Mouse (Mus musculus): ENCODE data around the gene Drc1. TPM values are rescaled to one million over a fixed set of nuclear protein-coding genes. Genes with fewer than 3 reads are reported as not detected.

The Drc1 gene
- polyA plus RNA-seq, 1 experiment from 2014 or later = 5.5 TPM

- Histone ChIP-seq H3K4me3 (replicated peaks; ENCODE audit: low read length) (no peak overlapping the region), H3K9ac (no peak overlapping the region), H3K9me3 (ENCODE audit: control insufficient read depth, low read length) (no peaks in the 10 kb centered on the region), H3K4me1 (replicated peaks; ENCODE audit: control insufficient read depth, insufficient read depth, low read length) (no peaks in the 10 kb centered on the region), H3K27me3 (ENCODE audit: control insufficient read depth, insufficient read depth, low read length) (no peaks in the 10 kb centered on the region), H3K4me2 (replicated peaks) (no peak overlapping the region), H3K36me3 (replicated peaks; ENCODE audit: control insufficient read depth, insufficient read depth) (no peaks in the 10 kb centered on the region), H3K27ac (no peak overlapping the region)
- peak; percentile 85 for DNase-seq (ENCODE audit: low spot score)
- ATAC-seq (ENCODE audit: low FRiP score) = no peak
- WGBS = 30% methylated on average over 7 of the region's 7 CpGs
These were observed 110.3 kb downstream of the Drc1 start for GRCm38 (mm10) chr5:30391473-30391872.

GRCm38 (mm10) chr5:30400521-30400920 lies 119.3 kb downstream of the Drc1 start:
- WGBS = 86% methylated on average over 5 of the region's 5 CpGs
- H3K9ac ChIP-seq = no peak overlapping the region
- no peak overlapping the region for H3K4me3 ChIP-seq (replicated peaks; ENCODE audit: low read length)
- no peaks in the 10 kb centered on the region for H3K36me3 ChIP-seq (replicated peaks; ENCODE audit: control insufficient read depth, insufficient read depth)
- no peaks in the 10 kb centered on the region for H3K27me3 ChIP-seq (ENCODE audit: control insufficient read depth, insufficient read depth, low read length)
- H3K4me2 ChIP-seq (replicated peaks) = no peak overlapping the region
- no peaks in the 10 kb centered on the region for H3K9me3 ChIP-seq (ENCODE audit: control insufficient read depth, low read length)
- H3K27ac ChIP-seq = no peak overlapping the region
- H3K4me1 ChIP-seq (replicated peaks; ENCODE audit: control insufficient read depth, insufficient read depth, low read length) = no peaks in the 10 kb centered on the region
- ATAC-seq (ENCODE audit: low FRiP score) (no peak), DNase-seq (ENCODE audit: low spot score) (no peak)

- Histone ChIP-seq H3K9ac (no peak overlapping the region), H3K4me1 (replicated peaks; ENCODE audit: control insufficient read depth, insufficient read depth, low read length) (no peaks in the 10 kb centered on the region), H3K9me3 (ENCODE audit: control insufficient read depth, low read length) (no peaks in the 10 kb centered on the region), H3K27ac (no peak overlapping the region), H3K4me3 (replicated peaks; ENCODE audit: low read length) (no peak overlapping the region), H3K4me2 (replicated peaks) (no peak overlapping the region), H3K36me3 (replicated peaks; ENCODE audit: control insufficient read depth, insufficient read depth) (no peaks in the 10 kb centered on the region), H3K27me3 (ENCODE audit: control insufficient read depth, insufficient read depth, low read length) (no peaks in the 10 kb centered on the region)
- no peak for ATAC-seq (ENCODE audit: low FRiP score)
- WGBS = 12% methylated on average over 8 of the region's 8 CpGs
- DNase-seq (ENCODE audit: low spot score) = no peak
These were observed 120.0 kb downstream of the Drc1 start for GRCm38 (mm10) chr5:30401165-30401564.

GRCm38 (mm10) chr5:30406876-30407275 lies 125.7 kb downstream of the Drc1 start:
- DNase-seq (ENCODE audit: low spot score) = peak; percentile 39
- Histone ChIP-seq H3K4me1 (replicated peaks; ENCODE audit: control insufficient read depth, insufficient read depth, low read length) (peaks cover 8% of the 10 kb centered on the region), H3K36me3 (replicated peaks; ENCODE audit: control insufficient read depth, insufficient read depth) (no peaks in the 10 kb centered on the region), H3K27ac (no peak overlapping the region), H3K27me3 (ENCODE audit: control insufficient read depth, insufficient read depth, low read length) (no peaks in the 10 kb centered on the region), H3K4me2 (replicated peaks) (peak overlapping the region; percentile 28; the same call in 1 of the 2 replicates), H3K9ac (0 out of 2 replicates have a peak overlapping the region, but pooled peaks have one; percentile 1), H3K4me3 (replicated peaks; ENCODE audit: low read length) (no peak overlapping the region), H3K9me3 (ENCODE audit: control insufficient read depth, low read length) (no peaks in the 10 kb centered on the region)
- no peak; the same call in 1 of the 2 replicates for ATAC-seq (ENCODE audit: low FRiP score)
- WGBS = 11% methylated on average over 9 of the region's 9 CpGs

GRCm38 (mm10) chr5:30411524-30411923 lies 130.3 kb downstream of the Drc1 start:
- no peaks in the 10 kb centered on the region for H3K36me3 ChIP-seq (replicated peaks; ENCODE audit: control insufficient read depth, insufficient read depth)
- H3K27me3 ChIP-seq (ENCODE audit: control insufficient read depth, insufficient read depth, low read length) = no peaks in the 10 kb centered on the region
- 43% methylated on average over 10 of the region's 10 CpGs for WGBS
- H3K4me3 ChIP-seq (replicated peaks; ENCODE audit: low read length) = no peak overlapping the region
- DNase-seq (ENCODE audit: low spot score) (no peak), ATAC-seq (ENCODE audit: low FRiP score) (no peak)
- no peak overlapping the region for H3K9ac ChIP-seq
- peaks cover 11% of the 10 kb centered on the region for H3K4me1 ChIP-seq (replicated peaks; ENCODE audit: control insufficient read depth, insufficient read depth, low read length)
- H3K27ac ChIP-seq = no peak overlapping the region
- no peak overlapping the region for H3K4me2 ChIP-seq (replicated peaks)
- H3K9me3 ChIP-seq (ENCODE audit: control insufficient read depth, low read length) = no peaks in the 10 kb centered on the region

GRCm38 (mm10) chr5:30415381-30415780 lies 134.2 kb downstream of the Drc1 start:
- no peak for ATAC-seq (ENCODE audit: low FRiP score)
- no peaks in the 10 kb centered on the region for H3K27me3 ChIP-seq (ENCODE audit: control insufficient read depth, insufficient read depth, low read length)
- no peak overlapping the region for H3K4me2 ChIP-seq (replicated peaks)
- DNase-seq (ENCODE audit: low spot score) = no peak
- H3K27ac ChIP-seq = no peak overlapping the region
- WGBS = 68% methylated on average over 2 of the region's 2 CpGs
- no peaks in the 10 kb centered on the region for H3K36me3 ChIP-seq (replicated peaks; ENCODE audit: control insufficient read depth, insufficient read depth)
- no peak overlapping the region for H3K4me3 ChIP-seq (replicated peaks; ENCODE audit: low read length)
- 0 out of 2 replicates have a peak, but pooled peaks cover 7% of the 10 kb centered on the region for H3K4me1 ChIP-seq (replicated peaks; ENCODE audit: control insufficient read depth, insufficient read depth, low read length)
- no peaks in the 10 kb centered on the region for H3K9me3 ChIP-seq (ENCODE audit: control insufficient read depth, low read length)
- H3K9ac ChIP-seq = no peak overlapping the region

- ATAC-seq (ENCODE audit: low FRiP score) (no peak), DNase-seq (ENCODE audit: low spot score) (no peak)
- Histone ChIP-seq H3K4me2 (replicated peaks) (no peak overlapping the region), H3K36me3 (replicated peaks; ENCODE audit: control insufficient read depth, insufficient read depth) (no peaks in the 10 kb centered on the region), H3K9ac (no peak overlapping the region), H3K9me3 (ENCODE audit: control insufficient read depth, low read length) (no peaks in the 10 kb centered on the region), H3K27ac (no peak overlapping the region), H3K4me1 (replicated peaks; ENCODE audit: control insufficient read depth, insufficient read depth, low read length) (0 out of 2 replicates have a peak, but pooled peaks cover 7% of the 10 kb centered on the region), H3K4me3 (replicated peaks; ENCODE audit: low read length) (no peak overlapping the region), H3K27me3 (ENCODE audit: control insufficient read depth, insufficient read depth, low read length) (no peaks in the 10 kb centered on the region)
- 67% methylated on average over 4 of the region's 4 CpGs for WGBS
These were observed 134.7 kb downstream of the Drc1 start for GRCm38 (mm10) chr5:30415876-30416275.

Other genes starting within 250 kb of the Drc1 start
- 45.1 and 46.9 TPM in 2 replicates for gene Tyms, start 207.8 kb upstream of the Drc1 start, polyA plus RNA-seq (2014; fragmentation: Nextera tagmentation; extraction: Ambion mirVana)
- gene Garem2, start 176.2 kb upstream of the Drc1 start, polyA plus RNA-seq (2014; fragmentation: Nextera tagmentation; extraction: Ambion mirVana) = 13.4 TPM in 2 replicates
- gene 3110082J24Rik, start 175.3 kb upstream of the Drc1 start, polyA plus RNA-seq (2014; fragmentation: Nextera tagmentation; extraction: Ambion mirVana) = 3.3 and 5.2 TPM in 2 replicates
- gene Hadha, start 126.2 kb upstream of the Drc1 start, polyA plus RNA-seq (2014; fragmentation: Nextera tagmentation; extraction: Ambion mirVana) = 57.5 and 62.2 TPM in 2 replicates
- 62.3 and 63.8 TPM in 2 replicates for gene Hadhb, start 126.1 kb upstream of the Drc1 start, polyA plus RNA-seq (2014; fragmentation: Nextera tagmentation; extraction: Ambion mirVana)
- not detected in 2 replicates for gene Adgrf3, start 75.7 kb upstream of the Drc1 start, polyA plus RNA-seq (2014; fragmentation: Nextera tagmentation; extraction: Ambion mirVana)
- 38.0 and 39.7 TPM in 2 replicates for gene Selenoi, start 48.8 kb upstream of the Drc1 start, polyA plus RNA-seq (2014; fragmentation: Nextera tagmentation; extraction: Ambion mirVana)
- 4.2 and 4.7 TPM in 2 replicates for gene Otof, start 180.5 kb downstream of the Drc1 start, polyA plus RNA-seq (2014; fragmentation: Nextera tagmentation; extraction: Ambion mirVana)
- 2.8 and 3.3 TPM in 2 replicates for gene 1700001C02Rik, start 184.7 kb downstream of the Drc1 start, polyA plus RNA-seq (2014; fragmentation: Nextera tagmentation; extraction: Ambion mirVana)

Measured in hindbrain, embryonic 14.5 days (tissue).